Mouse (Mus musculus): ENCODE data around the gene Pmm2. TPM values are rescaled to one million over a fixed set of nuclear protein-coding genes. Genes with fewer than 3 reads are reported as not detected.

Gene Pmm2
- polyA plus RNA-seq, 1 experiment from 2014 or later, result 51.1 TPM

DNA sequence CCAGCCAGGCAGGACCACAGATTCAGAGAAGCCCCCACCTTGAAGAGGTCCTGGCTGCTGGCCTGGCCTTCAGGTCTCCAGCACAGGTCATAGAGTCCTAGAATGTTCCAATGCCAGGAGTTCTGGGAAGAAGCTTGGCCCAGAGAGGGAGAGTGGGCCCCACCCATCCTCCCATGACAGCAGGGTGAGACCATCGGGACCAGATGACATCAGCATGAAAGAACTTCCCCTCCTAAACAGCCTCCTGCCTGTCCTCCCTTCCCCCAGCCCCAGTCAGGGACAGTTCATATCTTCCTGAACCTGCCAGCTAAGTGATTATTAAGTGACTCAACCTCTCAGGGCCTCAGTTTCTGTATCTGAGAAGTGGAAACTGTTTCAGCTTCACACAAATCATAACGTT is 29.0 kb downstream of the Pmm2 start:
- 33% methylated on average over 2 of the region's 2 CpGs for WGBS
- Histone ChIP-seq H3K4me3 (ENCODE audit: low read length) (no peak overlapping the region), H3K4me2 (ENCODE audit: low read depth, low read length) (no peak overlapping the region), H3K27me3 (ENCODE audit: control insufficient read depth, insufficient read depth, low read depth, low read length) (no peaks in the 10 kb centered on the region), H3K27ac (ENCODE audit: low read length) (no peak overlapping the region), H3K36me3 (ENCODE audit: control insufficient read depth, insufficient read depth, low read length) (peaks cover 6% of the 10 kb centered on the region), H3K9ac (ENCODE audit: low read length) (no peak overlapping the region), H3K9me3 (ENCODE audit: control insufficient read depth, low read length) (no peaks in the 10 kb centered on the region), H3K4me1 (replicated peaks; ENCODE audit: control insufficient read depth, insufficient read depth, low read length) (peaks cover 37% of the 10 kb centered on the region)
- ATAC-seq (ENCODE audit: low read depth), result 0 out of 2 replicates have a peak, but pooled peaks have one; percentile 6

DNA sequence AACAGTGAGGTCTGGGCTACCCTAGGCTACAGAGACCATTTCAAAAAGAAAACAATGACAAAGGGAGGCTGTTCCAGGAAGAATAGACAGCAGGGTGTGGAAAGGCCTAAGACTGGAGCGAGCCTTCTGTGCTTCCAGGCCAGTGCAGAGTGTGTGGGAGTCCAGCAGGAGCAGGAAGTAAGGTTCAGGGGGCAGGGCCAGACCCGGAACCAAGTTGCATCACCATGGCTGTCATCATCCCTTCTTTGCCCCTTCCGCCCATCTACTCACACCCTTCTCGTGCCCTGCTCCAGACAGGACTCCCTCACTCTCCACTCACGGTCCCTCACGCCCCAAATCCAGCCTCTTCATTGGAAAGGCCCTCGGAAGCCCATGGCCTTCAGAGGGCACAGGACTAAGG is 29.8 kb downstream of the Pmm2 start:
- Histone ChIP-seq H3K9me3 (ENCODE audit: control insufficient read depth, low read length) (no peaks in the 10 kb centered on the region), H3K4me1 (replicated peaks; ENCODE audit: control insufficient read depth, insufficient read depth, low read length) (peaks cover 37% of the 10 kb centered on the region), H3K9ac (ENCODE audit: low read length) (peak overlapping the region; percentile 38), H3K4me3 (ENCODE audit: low read length) (no peak overlapping the region), H3K36me3 (ENCODE audit: control insufficient read depth, insufficient read depth, low read length) (peaks cover 6% of the 10 kb centered on the region), H3K4me2 (ENCODE audit: low read depth, low read length) (0 out of 2 replicates have a peak overlapping the region, but pooled peaks have one; percentile 2), H3K27ac (ENCODE audit: low read length) (0 out of 2 replicates have a peak overlapping the region, but pooled peaks have one; percentile 5), H3K27me3 (ENCODE audit: control insufficient read depth, insufficient read depth, low read depth, low read length) (no peaks in the 10 kb centered on the region)
- 79% methylated on average over 7 of the region's 7 CpGs for WGBS
- no peak for ATAC-seq (ENCODE audit: low read depth)

DNA sequence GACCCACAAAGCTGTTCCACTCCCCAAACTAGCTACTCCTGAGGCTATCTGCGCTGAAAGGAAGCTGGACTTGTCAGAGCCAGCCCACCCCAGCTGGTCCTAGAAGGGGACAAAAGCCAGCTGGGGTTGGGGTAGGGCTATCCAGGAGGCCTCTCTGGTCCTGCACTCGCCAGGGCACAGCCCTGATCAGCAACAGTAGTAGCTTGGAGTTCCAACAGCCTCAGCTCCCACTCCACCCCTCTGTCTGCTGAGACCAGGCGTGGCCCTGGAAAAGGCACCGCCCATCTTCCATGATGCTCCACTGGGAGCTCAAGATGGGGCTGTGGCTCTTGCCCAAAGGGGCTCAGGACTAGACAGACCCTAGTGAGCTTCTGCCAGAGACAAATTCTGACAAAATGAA is 30.3 kb downstream of the Pmm2 start:
- Histone ChIP-seq H3K4me2 (ENCODE audit: low read depth, low read length) (0 out of 2 replicates have a peak overlapping the region, but pooled peaks have one; percentile 2), H3K36me3 (ENCODE audit: control insufficient read depth, insufficient read depth, low read length) (0 out of 2 replicates have a peak, but pooled peaks cover under 1% of the 10 kb centered on the region), H3K27ac (ENCODE audit: low read length) (no peak overlapping the region), H3K9ac (ENCODE audit: low read length) (peak overlapping the region; percentile 38), H3K9me3 (ENCODE audit: control insufficient read depth, low read length) (no peaks in the 10 kb centered on the region), H3K27me3 (ENCODE audit: control insufficient read depth, insufficient read depth, low read depth, low read length) (no peaks in the 10 kb centered on the region), H3K4me3 (ENCODE audit: low read length) (no peak overlapping the region), H3K4me1 (replicated peaks; ENCODE audit: control insufficient read depth, insufficient read depth, low read length) (peaks cover 37% of the 10 kb centered on the region)
- ATAC-seq (ENCODE audit: low read depth), result no peak
- 59% methylated on average over 4 of the region's 4 CpGs for WGBS

DNA sequence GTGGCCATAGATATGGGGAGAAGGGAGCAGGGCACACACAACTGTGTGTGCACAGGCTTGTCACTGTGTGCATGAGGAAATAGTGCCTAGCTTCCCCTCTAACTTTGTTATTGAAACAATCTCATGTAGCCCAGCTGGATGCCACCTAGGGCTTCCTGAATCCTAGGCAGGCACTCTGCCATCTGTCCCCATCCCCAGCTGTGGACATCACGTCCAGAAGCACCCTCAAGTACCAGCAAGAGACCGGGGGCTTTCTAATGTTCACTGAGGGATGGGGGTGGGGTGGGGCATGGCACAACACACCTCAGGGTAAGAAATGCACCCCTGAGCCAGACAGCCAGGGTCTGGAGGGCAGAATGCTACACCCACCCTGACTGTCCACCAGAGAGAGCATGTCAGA is 30.9 kb downstream of the Pmm2 start:
- Histone ChIP-seq H3K4me1 (replicated peaks; ENCODE audit: control insufficient read depth, insufficient read depth, low read length) (peaks cover 37% of the 10 kb centered on the region), H3K36me3 (ENCODE audit: control insufficient read depth, insufficient read depth, low read length) (no peaks in the 10 kb centered on the region), H3K4me2 (ENCODE audit: low read depth, low read length) (no peak overlapping the region), H3K4me3 (ENCODE audit: low read length) (no peak overlapping the region), H3K9ac (ENCODE audit: low read length) (no peak overlapping the region), H3K9me3 (ENCODE audit: control insufficient read depth, low read length) (no peaks in the 10 kb centered on the region), H3K27ac (ENCODE audit: low read length) (no peak overlapping the region), H3K27me3 (ENCODE audit: control insufficient read depth, insufficient read depth, low read depth, low read length) (peaks cover 4% of the 10 kb centered on the region; the same call in 1 of the 2 replicates)
- WGBS, result 64% methylated on average over 2 of the region's 2 CpGs
- ATAC-seq (ENCODE audit: low read depth), result no peak

DNA sequence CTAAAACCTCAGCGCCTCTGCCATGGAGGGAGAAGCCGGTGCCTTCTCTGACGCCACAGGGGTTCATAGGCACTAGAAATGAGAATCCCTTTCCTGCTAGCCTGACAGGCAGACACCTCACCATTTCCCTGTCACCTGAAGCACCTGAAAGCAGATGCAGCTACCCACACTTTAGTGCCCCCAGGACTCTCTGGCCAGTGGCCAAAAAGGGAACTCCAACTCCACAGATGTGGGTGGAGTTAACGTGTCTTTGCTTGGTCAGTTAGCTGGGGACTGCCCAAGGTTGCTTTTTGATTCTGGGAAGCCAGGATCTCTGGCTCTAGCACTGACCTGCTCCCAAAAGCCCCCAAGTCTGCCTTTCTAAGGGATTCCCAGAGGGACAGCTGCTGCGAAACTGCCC is 32.0 kb downstream of the Pmm2 start:
- H3K4me3 ChIP-seq (ENCODE audit: low read length), result no peak overlapping the region; the same call in 1 of the 2 replicates
- no peaks in the 10 kb centered on the region for H3K36me3 ChIP-seq (ENCODE audit: control insufficient read depth, insufficient read depth, low read length)
- no peak overlapping the region for H3K27ac ChIP-seq (ENCODE audit: low read length)
- no peaks in the 10 kb centered on the region for H3K9me3 ChIP-seq (ENCODE audit: control insufficient read depth, low read length)
- no peak for ATAC-seq (ENCODE audit: low read depth)
- H3K27me3 ChIP-seq (ENCODE audit: control insufficient read depth, insufficient read depth, low read depth, low read length), result peaks cover 6% of the 10 kb centered on the region; the same call in 1 of the 2 replicates
- H3K4me1 ChIP-seq (replicated peaks; ENCODE audit: control insufficient read depth, insufficient read depth, low read length), result peaks cover 37% of the 10 kb centered on the region
- peak overlapping the region; percentile 29 for H3K9ac ChIP-seq (ENCODE audit: low read length)
- WGBS, result 64% methylated on average over 5 of the region's 5 CpGs
- peak overlapping the region; percentile 70; the same call in 1 of the 2 replicates for H3K4me2 ChIP-seq (ENCODE audit: low read depth, low read length)

DNA sequence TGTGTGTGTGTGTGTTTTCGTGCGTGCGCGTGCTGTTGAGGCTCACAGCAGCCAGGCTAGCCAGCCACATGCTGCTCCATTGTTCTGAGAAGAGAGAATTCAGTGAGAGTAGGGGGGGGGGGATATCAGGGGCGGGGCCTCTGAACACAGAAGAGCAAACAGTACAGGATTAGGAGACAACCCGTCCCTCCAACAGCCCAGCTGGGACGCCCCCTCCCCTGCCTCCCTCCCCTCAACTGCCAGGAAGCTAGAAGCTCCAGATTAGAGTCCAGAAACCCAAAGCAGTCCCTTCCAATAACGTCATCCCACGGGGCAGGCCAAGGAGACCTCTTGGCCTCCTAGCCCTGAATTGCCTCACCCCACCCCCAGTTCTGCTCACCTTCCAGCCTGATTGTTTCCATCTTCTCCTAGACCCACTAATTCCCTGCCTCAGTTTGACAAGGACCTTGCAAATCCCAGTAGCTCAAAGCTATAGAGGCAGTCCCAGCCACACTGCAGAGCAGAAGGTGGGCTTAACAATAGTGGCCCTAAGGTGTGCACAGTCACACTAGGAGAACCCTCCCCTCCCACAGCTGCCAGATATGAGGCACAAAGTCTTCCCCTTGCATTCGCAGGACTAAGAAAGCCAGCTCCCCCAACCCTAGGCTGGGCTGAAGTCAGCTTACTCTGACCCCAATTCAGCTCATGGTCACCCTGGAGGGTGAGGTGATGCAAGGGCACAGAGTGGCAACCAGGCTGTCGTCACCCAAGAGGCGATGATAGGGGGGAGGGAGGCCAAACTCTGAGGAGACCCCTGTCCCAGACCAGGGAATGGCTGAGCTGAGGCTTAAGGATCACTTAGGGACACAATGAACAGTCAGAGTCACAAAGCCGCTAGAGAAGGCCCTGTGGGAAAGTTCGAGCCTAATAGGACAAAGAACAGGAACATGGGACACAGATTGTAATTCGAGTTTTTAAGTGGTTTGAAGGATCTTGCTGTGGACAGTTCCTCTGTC is 32.9 kb downstream of the Pmm2 start:
- WGBS, result 10% methylated on average over 14 of the region's 15 CpGs
- ATAC-seq (ENCODE audit: low read depth), result no peak

DNA sequence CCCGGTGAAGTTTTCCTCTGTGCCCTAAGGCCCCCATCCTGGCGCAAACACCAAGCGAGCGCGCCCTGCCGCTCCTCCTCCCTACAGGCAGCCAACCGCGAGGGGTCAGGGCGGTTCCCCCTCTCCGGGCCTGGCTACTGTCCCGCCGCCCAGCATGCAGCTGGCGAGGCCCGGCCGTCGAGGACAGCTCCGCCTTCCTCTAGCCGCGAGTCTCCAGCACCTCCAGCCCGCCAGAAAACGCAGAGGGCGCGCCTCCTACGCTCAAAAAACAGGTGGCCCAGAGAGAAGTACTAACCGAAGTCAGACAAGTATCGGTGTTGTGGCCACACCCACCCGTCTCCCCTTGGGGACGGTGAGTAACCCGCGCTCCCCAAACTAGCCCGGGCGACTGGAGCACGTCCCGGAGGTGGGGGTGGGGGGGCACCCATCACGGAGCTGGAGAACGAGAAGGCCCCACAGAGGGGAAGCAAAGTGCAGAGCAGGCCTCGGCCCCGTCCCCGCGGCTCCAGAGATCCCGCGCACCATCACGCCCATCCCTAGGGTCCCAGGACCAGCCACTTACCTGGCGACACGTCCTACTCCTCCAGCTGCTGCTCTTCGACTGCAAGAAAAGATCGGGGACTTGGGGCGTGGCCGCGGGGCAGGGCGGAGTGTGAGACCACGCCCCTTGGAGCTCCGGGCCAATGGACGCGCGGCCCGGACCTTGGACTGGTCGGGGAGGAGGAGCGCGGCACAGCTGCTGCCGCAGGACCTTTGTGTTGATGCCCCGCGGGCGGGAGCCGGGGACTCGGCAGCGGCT is 34.3 kb downstream of the Pmm2 start, which contains the start of gene Carhsp1:
Gene Carhsp1 (minus strand): TSS at position 605 of the 799 bp plus-strand sequence.
- peak within 1 kb of the TSS; percentile 89 for H3K27ac ChIP-seq (ENCODE audit: low read length)
- peaks cover 6% of the 10 kb centered on the region; the same call in 1 of the 2 replicates for H3K27me3 ChIP-seq (ENCODE audit: control insufficient read depth, insufficient read depth, low read depth, low read length)
- H3K4me2 ChIP-seq (ENCODE audit: low read depth, low read length), result peak within 1 kb of the TSS; percentile 70
- H3K36me3 ChIP-seq (ENCODE audit: control insufficient read depth, insufficient read depth, low read length), result no peaks in the 10 kb centered on the region
- peak; percentile 94 for ATAC-seq (ENCODE audit: low read depth)
- no peaks in the 10 kb centered on the region for H3K9me3 ChIP-seq (ENCODE audit: control insufficient read depth, low read length)
- peak within 1 kb of the TSS; percentile 72 for H3K4me3 ChIP-seq (ENCODE audit: low read length)
- peaks cover 27% of the 10 kb centered on the region for H3K4me1 ChIP-seq (replicated peaks; ENCODE audit: control insufficient read depth, insufficient read depth, low read length)
- peak within 1 kb of the TSS; percentile 76 for H3K9ac ChIP-seq (ENCODE audit: low read length)
- WGBS, result under 1% methylated on average over 67 of the region's 67 CpGs

More for the DNA sequence above, 32.9 kb downstream of the Pmm2 start:
- peaks cover 6% of the 10 kb centered on the region; the same call in 1 of the 2 replicates for H3K27me3 ChIP-seq (ENCODE audit: control insufficient read depth, insufficient read depth, low read depth, low read length)
- peak overlapping the region; percentile 89; the same call in 1 of the 2 replicates for H3K27ac ChIP-seq (ENCODE audit: low read length)
- H3K36me3 ChIP-seq (ENCODE audit: control insufficient read depth, insufficient read depth, low read length), result no peaks in the 10 kb centered on the region
- H3K9me3 ChIP-seq (ENCODE audit: control insufficient read depth, low read length), result no peaks in the 10 kb centered on the region
- peak overlapping the region; percentile 70 for H3K4me2 ChIP-seq (ENCODE audit: low read depth, low read length)
- H3K4me3 ChIP-seq (ENCODE audit: low read length), result peak overlapping the region; percentile 72
- peak overlapping the region; percentile 76 for H3K9ac ChIP-seq (ENCODE audit: low read length)
- H3K4me1 ChIP-seq (replicated peaks; ENCODE audit: control insufficient read depth, insufficient read depth, low read length), result peaks cover 37% of the 10 kb centered on the region

DNA sequence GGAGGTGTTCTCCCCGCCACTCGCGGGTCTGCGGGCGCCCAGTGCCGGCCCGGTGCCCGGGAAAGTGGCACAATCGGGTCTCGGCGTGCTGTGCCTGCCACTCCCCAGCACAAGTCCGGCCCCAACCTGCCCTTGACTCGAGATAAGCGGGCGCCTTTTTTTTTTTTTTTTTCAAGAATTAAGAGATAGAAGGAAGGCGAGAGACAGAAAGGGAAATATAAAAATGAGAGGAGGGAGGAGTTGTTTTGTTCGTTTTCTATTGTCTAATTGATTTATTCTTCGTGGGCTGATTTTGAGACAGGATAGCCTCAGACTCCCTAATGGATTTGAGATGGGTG is 34.8 kb downstream of the Pmm2 start:
- peaks cover 25% of the 10 kb centered on the region for H3K4me1 ChIP-seq (replicated peaks; ENCODE audit: control insufficient read depth, insufficient read depth, low read length)
- H3K9ac ChIP-seq (ENCODE audit: low read length), result peak overlapping the region; percentile 52; the same call in 1 of the 2 replicates
- H3K27ac ChIP-seq (ENCODE audit: low read length), result no peak overlapping the region
- no peaks in the 10 kb centered on the region for H3K36me3 ChIP-seq (ENCODE audit: control insufficient read depth, insufficient read depth, low read length)
- WGBS, result 1% methylated on average over 18 of the region's 18 CpGs
- H3K4me3 ChIP-seq (ENCODE audit: low read length), result peak overlapping the region; percentile 72
- peaks cover 6% of the 10 kb centered on the region; the same call in 1 of the 2 replicates for H3K27me3 ChIP-seq (ENCODE audit: control insufficient read depth, insufficient read depth, low read depth, low read length)
- H3K4me2 ChIP-seq (ENCODE audit: low read depth, low read length), result peak overlapping the region; percentile 70
- no peak for ATAC-seq (ENCODE audit: low read depth)
- H3K9me3 ChIP-seq (ENCODE audit: control insufficient read depth, low read length), result no peaks in the 10 kb centered on the region
